Mouse (Mus musculus) testis, adult 2 months (tissue): ENCODE measurements around the gene Adgra3. TPM values are rescaled to one million over a fixed set of nuclear protein-coding genes. Genes with fewer than 3 reads are reported as not detected.

ENCODE experiments used
- H3K27ac ChIP-seq: fragments of 200-500 bp; 2 replicates; pipeline ENCODE4 v1.5.1; 2012; ENCODE audit warnings: low read depth, low read length; ENCODE audit not compliant: control insufficient read depth, insufficient read depth
- H3K27me3 ChIP-seq: fragments of 200-500 bp; 2 replicates; pipeline ENCODE4 v1.6.1; 2012; ENCODE audit warnings: mild to moderate bottlenecking, low read length, moderate library complexity; ENCODE audit not compliant: control insufficient read depth, insufficient read depth
- H3K36me3 ChIP-seq: fragments of 200-500 bp; 2 replicates; pipeline ENCODE4 v1.6.1; 2012; ENCODE audit warnings: mild to moderate bottlenecking, low read length; ENCODE audit not compliant: control insufficient read depth, insufficient read depth
- H3K4me1 ChIP-seq: fragments of 200-500 bp; 2 replicates; pipeline ENCODE4 v1.6.1; 2012; ENCODE audit warnings: low read length; ENCODE audit not compliant: control insufficient read depth, insufficient read depth
- H3K4me3 ChIP-seq: fragments of 200-500 bp; 2 replicates; pipeline ENCODE4 v1.5.1; 2012; ENCODE audit warnings: low read depth, mild to moderate bottlenecking, low read length, moderate library complexity, mixed read lengths; ENCODE audit not compliant: control insufficient read depth
- CTCF ChIP-seq: fragments of 200-500 bp; IDR thresholded peaks from 2 replicates; pipeline ENCODE4 v1.5.1; 2012; ENCODE audit warnings: low read depth, mild to moderate bottlenecking, inconsistent platforms, low read length, moderate library complexity; ENCODE audit not compliant: control insufficient read depth, insufficient read depth, insufficient replicate concordance
- POLR2A ChIP-seq: fragments of 200-500 bp; IDR thresholded peaks from 2 replicates; pipeline ENCODE4 v1.6.1; 2012; ENCODE audit warnings: low read depth, mild to moderate bottlenecking, inconsistent platforms, low read length, moderate library complexity; ENCODE audit not compliant: control insufficient read depth
- polyA plus RNA-seq: library from polyadenylated mRNA; depleted of rRNA; stranded (reverse); fragments of >200 nt; gene quantifications from 2 replicates; pipeline ENCODE4 v1.2.3, GENCODE M21; 2012

Adgra3 gene
- polyA plus RNA-seq, 1 experiment, result 10.2 TPM

- TF ChIP-seq POLR2A (no peak), CTCF (no peak)
- Histone ChIP-seq H3K27ac (no peak overlapping the region), H3K4me3 (no peak overlapping the region), H3K27me3 (no peaks in the 10 kb centered on the region), H3K4me1 (no peaks in the 10 kb centered on the region; the same call in 1 of the 2 replicates), H3K36me3 (no peaks in the 10 kb centered on the region)
These were observed 19.3 kb downstream of the Adgra3 start for GRCm38 (mm10) chr5:50039521-50039920.

GRCm38 (mm10) chr5:50037666-50038065 lies 21.1 kb downstream of the Adgra3 start:
- Histone ChIP-seq H3K36me3 (no peaks in the 10 kb centered on the region), H3K4me3 (no peak overlapping the region), H3K27me3 (no peaks in the 10 kb centered on the region), H3K27ac (no peak overlapping the region), H3K4me1 (no peaks in the 10 kb centered on the region; the same call in 1 of the 2 replicates)
- TF ChIP-seq POLR2A, result no peak
- no peak for TF ChIP-seq CTCF

GRCm38 (mm10) chr5:50034900-50035514 lies 23.8 kb downstream of the Adgra3 start:
- H3K4me1 ChIP-seq, result no peaks in the 10 kb centered on the region; the same call in 1 of the 2 replicates
- H3K4me3 ChIP-seq, result no peak overlapping the region
- TF ChIP-seq CTCF (no peak), POLR2A (no peak)
- H3K36me3 ChIP-seq, result no peaks in the 10 kb centered on the region
- no peaks in the 10 kb centered on the region for H3K27me3 ChIP-seq
- no peak overlapping the region for H3K27ac ChIP-seq

DNA sequence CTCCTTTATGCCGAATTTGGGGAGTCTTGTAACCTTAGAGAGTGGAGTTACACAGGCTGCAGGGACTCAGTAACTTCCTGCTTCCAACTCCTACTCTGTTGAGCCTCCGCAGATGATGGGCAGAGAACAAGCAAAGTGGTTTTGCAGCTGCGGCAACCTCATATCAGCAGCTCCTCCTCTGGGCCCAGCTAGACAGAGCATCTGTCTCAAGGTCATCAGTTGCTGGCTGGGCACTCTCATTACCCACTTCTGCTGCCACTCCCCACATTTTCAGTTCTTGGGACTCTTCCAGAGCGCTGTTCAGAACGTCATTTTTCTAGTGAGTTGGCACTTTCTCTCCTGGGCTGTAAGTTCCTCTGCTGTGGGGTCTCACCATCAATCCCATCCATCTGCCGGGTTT lies 24.6 kb downstream of the Adgra3 start:
- Histone ChIP-seq H3K4me3 (no peak overlapping the region), H3K27me3 (no peaks in the 10 kb centered on the region), H3K4me1 (no peaks in the 10 kb centered on the region; the same call in 1 of the 2 replicates), H3K27ac (no peak overlapping the region), H3K36me3 (no peaks in the 10 kb centered on the region)
- TF ChIP-seq CTCF (no peak), POLR2A (no peak)

GRCm38 (mm10) chr5:50033660-50034059 lies 25.1 kb downstream of the Adgra3 start:
- no peak for TF ChIP-seq CTCF
- no peak for TF ChIP-seq POLR2A
- no peaks in the 10 kb centered on the region; the same call in 1 of the 2 replicates for H3K4me1 ChIP-seq
- H3K27ac ChIP-seq, result no peak overlapping the region
- no peak overlapping the region for H3K4me3 ChIP-seq
- H3K36me3 ChIP-seq, result no peaks in the 10 kb centered on the region
- no peaks in the 10 kb centered on the region for H3K27me3 ChIP-seq

DNA sequence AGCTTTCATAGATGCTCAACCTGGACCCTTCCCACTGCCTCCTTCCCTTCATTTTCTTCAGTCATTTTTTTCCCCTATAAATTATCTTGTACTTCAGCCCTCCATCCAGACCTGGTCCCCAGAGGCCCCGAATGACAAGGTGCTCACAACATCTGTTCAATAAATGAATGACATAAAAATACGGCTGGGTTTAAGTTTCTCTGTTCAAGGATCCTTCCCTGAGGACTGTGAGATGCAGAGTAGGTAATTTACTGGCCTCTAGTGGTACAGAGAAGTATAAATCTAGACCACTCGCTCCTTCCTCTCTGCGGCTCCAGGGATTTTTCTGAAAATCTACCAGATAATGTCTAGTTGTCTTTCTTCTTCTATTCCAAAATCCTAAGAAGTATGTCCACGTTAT lies 26.5 kb downstream of the Adgra3 start:
- TF ChIP-seq POLR2A, result no peak
- no peak for TF ChIP-seq CTCF
- Histone ChIP-seq H3K4me1 (no peaks in the 10 kb centered on the region; the same call in 1 of the 2 replicates), H3K27me3 (no peaks in the 10 kb centered on the region), H3K4me3 (no peak overlapping the region), H3K36me3 (no peaks in the 10 kb centered on the region), H3K27ac (no peak overlapping the region)

DNA sequence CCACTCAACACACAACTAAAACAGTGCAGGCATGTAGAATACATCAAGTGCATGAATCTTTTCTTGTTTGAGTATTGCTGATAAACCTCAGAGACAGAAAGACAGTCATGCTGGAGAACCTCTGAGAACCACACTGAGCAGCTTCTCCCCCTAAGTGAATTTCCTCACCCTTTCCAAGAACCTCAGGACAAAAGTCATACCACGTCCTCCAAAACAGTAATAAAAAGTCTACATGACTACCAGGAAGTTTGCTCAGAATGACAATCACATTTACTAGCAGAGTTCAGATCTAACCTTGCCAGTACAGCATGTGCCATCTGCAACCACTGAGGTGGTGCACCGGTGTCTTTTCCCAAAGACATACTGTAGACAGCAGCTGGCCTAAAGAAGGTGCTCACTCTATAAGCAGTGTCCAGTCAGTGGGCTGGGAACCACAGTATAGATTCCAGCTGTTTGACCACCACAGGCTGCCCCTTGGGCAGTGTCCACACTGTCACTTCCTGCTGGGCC lies 27.0 kb downstream of the Adgra3 start:
- Histone ChIP-seq H3K27me3 (no peaks in the 10 kb centered on the region), H3K4me1 (no peaks in the 10 kb centered on the region; the same call in 1 of the 2 replicates), H3K27ac (no peak overlapping the region), H3K36me3 (no peaks in the 10 kb centered on the region), H3K4me3 (no peak overlapping the region)
- TF ChIP-seq CTCF (no peak), POLR2A (no peak)
